Mouse (Mus musculus): ENCODE measurements around the gene Myh13.

DNA sequence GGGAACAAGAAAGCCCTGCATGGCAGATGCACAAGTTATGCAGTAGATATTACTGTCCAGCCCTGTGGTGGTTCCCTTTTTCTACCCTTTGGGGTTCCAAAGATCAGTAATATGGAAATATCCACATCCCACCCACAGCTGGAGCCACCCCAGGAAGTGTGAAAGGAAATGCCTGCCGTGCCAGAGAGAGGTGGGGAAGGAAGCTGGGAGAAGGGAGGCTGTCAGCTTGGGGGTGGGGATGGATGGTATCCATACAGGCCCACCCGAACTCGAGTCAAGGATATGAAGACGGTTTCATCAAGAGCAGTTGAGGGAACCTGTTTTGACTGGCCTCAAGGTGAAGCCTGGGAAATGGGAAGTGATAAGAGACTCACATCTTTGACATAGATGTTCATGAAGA lies 60.4 kb downstream of the Myh13 start:
- TF ChIP-seq ZNF384 (IDR thresholded peaks at IDR 0.05; ENCODE audit: low read depth, low read length) = no peak
- TF ChIP-seq POLR2A (IDR thresholded peaks at IDR 0.05; ENCODE audit: control insufficient read depth in 1 of 2, insufficient read depth in 1 of 2, low read depth in 1 of 2, low read length in 2 of 2, poor library complexity in 1 of 2) = no peak
- TF ChIP-seq EP300 (IDR thresholded peaks at IDR 0.05; ENCODE audit: low read depth in 1 of 2, low read length in 2 of 2) = no peak
- TF ChIP-seq TCF12 (IDR thresholded peaks at IDR 0.05; ENCODE audit: low read depth, low read length) = no peak
- TF ChIP-seq ZC3H11A (IDR thresholded peaks at IDR 0.05; ENCODE audit: low read depth, low read length) = no peak
- TF ChIP-seq GATA1 (IDR thresholded peaks at IDR 0.05; ENCODE audit: low read depth, low read length) = no peak
- TF ChIP-seq CHD2 (IDR thresholded peaks at IDR 0.05; ENCODE audit: low read length) = no peak
- no peak for TF ChIP-seq NELFE (IDR thresholded peaks at IDR 0.05; ENCODE audit: low read depth, low read length)
- TF ChIP-seq SMC3 (IDR thresholded peaks at IDR 0.05; ENCODE audit: low read depth, low read length) = no peak
- TF ChIP-seq ZMIZ1 (IDR thresholded peaks at IDR 0.05; ENCODE audit: low read depth, low read length) = no peak
- no peak for TF ChIP-seq CTCF (IDR thresholded peaks at IDR 0.05 in 2 of 3, conservative IDR thresholded peaks at IDR 0.05 in 1 of 3; ENCODE audit: control insufficient read depth in 1 of 3, insufficient read depth in 1 of 3, low read depth in 2 of 3, low read length in 3 of 3, poor library complexity in 1 of 3, severe bottlenecking in 1 of 3)
- no peak for TF ChIP-seq MAFK (IDR thresholded peaks at IDR 0.05; ENCODE audit: borderline replicate concordance, low read depth, low read length)
- no peak for TF ChIP-seq HCFC1 (IDR thresholded peaks at IDR 0.05; ENCODE audit: low read depth, low read length)

Measured in MEL (cell line).